Mouse (Mus musculus) spleen, postnatal 14 days (tissue): ENCODE measurements around the gene Mfrp.

Experiments used
- DNase-seq, 2 experiments: peaks; one replicate each; pipeline ENCODE4 v3.0.0; 2021 to 2022; ENCODE audit warnings: low spot score in 2 of 2

Mfrp gene

DNA sequence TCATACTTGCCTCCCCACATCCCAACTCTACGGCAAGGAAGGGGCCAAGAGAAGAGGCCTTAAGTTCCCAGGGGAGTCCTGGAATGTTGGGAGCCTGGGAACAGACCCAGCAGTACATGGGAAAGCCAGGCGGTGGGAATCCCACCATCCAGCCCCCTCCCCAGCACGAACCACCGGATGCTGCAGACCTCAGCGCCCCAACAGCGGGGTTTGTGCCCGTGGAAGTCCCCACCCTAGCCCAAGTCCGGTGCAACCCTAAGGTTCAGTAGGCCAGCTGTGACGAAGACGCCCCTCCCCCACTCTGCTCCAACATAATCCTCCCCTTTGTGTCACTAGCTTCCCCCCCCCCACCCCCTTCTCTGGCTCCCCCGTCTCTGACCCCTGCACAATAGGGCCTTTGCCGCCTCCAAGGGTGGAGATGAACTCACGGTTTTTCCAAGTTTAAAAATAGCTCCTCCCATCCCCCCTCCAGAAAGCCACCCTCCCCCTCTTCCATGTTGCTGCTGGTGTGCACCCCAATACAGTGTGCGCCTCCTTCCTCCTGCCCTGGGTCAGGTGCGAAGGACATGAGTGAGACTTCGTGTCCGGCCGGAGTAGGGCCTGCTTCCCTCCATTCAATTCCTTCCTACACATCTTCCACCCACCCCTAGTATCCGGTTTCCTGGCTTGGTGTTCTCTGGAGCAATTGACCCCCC, 29.2 kb downstream of the Mfrp start:
- DNase-seq: no peak

DNA sequence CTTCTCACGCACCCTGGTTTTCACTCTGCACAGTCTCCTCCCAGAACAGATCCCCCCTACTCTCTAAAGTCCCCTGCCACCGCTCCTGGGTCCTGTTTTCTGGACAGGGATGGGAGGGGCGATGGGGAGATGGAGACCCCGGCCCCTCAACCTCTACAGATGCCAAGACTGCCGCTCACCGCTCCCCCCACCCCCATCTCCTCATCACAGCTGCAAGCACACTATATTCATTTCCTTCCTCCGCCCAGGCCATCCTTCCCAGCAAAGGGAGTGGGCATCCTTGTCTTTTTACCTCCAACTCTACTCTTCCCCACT, 29.7 kb downstream of the Mfrp start:
- no peak for DNase-seq

DNA sequence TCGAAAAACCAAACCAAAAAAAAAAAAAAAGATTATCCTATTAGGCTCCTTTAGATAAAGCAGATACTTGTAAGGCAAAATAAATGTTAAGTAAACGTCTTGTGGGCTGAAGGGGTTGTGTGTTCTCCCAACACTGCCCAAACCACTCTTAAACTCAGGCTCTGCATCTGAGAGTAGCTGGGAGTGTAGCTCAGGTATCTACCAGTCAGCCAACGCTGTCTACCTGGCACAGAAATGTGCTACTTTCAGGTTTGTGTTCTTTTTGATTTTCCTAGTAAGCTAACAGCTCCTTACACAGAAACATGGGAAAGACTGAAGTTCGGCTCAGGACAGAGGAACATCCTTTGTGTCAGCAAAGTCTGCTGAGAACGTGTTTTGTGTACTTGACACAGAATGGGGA, 30.7 kb downstream of the Mfrp start:
- DNase-seq: no peak

DNA sequence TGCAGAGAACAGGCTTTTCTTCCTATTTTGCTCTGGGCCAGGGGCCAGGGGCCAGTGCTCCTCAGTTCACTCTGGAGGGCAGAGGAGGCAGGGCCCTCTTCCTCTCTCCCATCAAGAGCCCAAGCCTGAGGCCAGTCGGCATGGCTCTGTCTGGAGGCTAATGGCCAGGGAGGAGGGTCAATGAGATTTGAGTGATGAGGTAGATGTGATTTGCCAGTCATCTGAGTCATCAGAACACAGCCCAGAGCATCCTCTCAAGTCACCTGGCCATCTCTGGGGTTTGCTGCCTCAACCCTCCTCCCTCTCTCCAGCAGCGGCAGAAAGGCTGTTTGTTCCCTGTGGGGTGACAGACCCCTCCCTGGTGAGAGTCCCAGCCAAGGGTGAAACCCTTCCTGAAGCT, 31.8 kb downstream of the Mfrp start:
- no peak for DNase-seq

DNA sequence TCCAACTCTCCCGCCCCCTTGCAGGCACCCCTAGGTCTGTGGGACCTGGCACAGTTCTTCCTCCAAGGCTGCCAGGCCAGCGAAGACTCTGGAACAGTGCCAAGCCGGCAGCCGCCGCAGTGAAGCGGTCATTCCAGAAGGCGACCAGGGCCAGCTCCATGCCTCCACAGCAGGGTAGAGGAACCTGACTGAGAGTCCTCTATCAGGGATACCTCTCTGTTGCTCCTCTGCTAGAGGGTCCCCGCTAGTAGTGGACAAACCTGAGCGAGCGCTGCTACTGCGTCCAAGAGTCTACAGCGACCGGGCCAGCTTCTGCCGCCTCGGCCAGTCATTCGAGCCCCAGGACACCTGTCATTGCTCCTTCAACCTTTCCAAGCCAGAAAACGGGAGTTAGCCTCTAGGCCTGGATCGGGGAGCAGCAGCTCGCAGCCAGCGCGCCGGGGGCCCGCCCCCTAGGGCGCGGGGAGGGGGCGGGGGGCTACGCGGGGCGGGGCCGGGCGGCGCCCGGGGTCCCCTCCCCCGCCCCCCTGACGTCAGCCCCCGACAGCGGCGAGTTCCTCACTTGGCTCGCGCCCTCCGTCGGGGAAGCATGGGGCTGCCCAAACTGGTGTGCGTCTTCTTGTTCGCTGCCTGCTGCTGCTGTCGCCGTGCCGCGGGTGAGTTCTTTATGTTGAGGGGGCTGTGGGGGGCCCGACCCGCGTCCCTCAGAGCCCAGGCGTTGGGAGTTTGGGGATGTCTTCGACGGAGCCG, 32.7 kb downstream of the Mfrp start, which contains the start of gene Mcam:
Gene Mcam, plus strand, starts transcription at position 369 of the 750 bp plus-strand sequence.
- no peak for DNase-seq

DNA sequence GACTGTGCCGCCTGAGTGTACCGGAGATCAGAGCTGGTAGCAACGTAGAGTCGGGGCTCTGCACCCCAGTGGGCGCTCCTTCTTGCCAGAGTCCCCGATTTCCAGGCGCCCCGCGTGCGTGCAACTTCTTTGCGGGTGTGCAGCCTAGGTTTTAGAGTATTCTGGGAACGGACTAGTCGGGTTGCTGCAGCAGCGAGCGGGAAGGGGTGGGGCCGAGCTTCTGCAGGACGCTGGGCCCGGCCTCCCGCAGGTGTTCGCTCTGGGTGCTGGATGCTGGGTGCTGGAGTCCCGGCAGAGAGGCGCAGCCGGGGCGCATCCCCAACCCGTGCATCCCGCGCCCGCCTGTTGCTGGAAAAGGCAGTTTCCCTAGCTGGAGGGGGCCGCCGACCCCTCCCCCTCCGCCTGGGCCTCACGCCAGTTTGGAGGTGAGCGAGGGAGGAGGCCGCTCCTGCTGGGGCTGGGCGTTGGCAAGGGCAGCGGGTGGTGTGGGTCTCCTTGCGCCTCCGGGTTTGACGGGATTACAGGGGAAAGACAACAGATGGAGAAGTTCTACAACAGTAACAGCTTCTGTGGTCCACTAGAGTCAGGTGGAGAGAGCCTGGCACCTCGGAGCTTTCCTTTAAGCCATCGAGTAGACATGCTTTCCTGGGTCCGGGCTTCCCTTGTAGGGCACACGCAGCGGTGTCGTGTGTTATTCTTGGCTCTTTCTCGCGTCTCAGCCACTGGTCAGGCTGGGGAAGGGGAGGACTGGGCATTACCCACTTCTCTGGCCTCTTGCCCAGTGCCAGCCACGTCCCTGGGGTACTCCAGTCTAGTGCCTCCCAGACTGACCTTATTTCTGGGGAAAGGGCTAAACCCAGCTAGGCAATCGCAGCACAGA, 33.6 kb downstream of the Mfrp start:
- DNase-seq: no peak

DNA sequence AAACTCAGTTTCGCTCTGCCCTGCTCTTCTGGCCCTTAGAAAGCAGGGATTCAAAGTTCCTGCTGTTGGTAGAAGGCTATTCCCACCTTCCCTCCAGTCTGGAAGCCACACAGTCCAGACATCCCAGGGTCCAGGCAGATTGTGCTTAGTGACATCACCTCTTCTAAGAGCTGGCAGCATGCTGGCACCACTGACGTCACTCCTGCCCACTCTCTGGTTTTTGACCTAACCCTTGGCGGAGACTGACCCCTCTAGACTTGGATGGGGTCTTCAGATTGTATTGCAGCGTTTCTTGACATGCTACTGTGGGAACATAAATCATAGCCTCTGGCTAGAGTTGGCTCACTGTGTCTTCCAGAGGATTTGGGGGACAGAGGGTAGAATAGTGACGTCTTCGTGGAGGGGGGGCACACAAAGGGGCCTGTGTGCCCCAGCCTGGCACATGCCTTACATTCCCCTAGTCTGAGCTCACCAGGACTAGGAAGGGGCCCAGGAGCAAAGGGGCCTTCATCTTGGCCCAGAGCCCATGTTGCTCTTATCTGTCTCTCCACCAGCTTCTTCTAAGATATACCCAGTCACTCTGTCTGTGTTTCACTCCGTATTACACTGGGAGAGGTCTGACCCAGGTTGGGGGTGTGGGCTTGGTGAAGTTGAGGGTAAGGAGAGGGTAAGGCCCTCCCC, 34.3 kb downstream of the Mfrp start:
- no peak for DNase-seq

DNA sequence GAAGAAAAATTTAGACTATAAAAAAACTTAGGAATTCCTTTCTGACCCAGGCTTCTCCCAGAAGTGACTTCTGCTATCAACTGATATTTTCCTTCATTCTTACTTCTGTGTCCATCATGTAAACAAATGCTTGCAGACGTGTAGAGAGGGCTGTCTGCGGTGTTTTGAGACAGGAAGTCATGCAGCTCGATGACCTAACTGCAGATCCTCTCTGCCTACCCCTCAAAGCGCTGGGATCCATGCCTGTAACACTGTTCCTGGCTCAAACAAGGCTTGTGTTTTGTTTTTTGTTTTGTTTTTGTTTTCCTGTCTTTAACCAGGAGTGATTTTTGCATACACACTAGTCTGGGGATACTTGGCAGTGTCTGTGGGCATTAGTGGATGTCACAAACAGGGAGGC, 36.3 kb downstream of the Mfrp start:
- no peak for DNase-seq

DNA sequence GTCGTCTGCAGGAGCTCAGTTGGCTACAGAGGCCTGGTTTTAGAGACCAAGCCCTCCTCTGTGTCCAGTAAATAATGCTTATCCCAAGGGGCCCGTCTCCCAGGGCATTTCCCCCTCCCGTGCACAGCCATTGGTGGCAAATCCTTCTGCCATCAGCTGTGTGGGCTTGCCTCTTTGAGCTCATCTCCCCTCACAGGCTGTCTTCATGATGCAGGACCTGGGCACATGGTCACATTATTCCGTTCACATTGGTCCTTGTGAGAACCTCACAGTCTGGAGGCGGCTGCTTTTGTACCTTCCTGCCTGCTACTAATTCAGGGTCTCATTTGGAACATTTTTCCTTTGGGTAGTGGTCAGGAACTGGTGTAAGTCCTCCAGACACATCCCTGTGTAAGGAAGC, 40.4 kb downstream of the Mfrp start:
- DNase-seq: no peak

DNA sequence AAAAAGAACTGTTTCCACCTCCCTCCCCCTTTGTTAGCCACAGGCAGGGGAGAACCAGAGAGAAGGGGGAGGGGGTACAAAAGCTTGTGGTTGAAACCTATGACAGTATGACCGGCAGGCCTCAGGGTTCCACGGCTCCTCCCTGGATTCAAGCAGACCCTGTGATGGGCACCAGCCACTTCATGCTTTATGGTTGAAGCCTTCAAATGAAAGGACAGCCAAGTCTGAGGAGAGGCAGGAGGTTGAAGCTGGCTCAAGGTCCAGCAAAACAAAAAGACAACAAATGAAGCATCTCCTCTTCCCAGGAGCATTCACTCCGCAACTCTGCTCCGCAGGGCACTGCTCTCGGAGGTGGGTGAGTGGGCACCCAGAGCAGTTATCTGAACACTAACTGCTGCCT, 41.9 kb downstream of the Mfrp start:
- DNase-seq: no peak

DNA sequence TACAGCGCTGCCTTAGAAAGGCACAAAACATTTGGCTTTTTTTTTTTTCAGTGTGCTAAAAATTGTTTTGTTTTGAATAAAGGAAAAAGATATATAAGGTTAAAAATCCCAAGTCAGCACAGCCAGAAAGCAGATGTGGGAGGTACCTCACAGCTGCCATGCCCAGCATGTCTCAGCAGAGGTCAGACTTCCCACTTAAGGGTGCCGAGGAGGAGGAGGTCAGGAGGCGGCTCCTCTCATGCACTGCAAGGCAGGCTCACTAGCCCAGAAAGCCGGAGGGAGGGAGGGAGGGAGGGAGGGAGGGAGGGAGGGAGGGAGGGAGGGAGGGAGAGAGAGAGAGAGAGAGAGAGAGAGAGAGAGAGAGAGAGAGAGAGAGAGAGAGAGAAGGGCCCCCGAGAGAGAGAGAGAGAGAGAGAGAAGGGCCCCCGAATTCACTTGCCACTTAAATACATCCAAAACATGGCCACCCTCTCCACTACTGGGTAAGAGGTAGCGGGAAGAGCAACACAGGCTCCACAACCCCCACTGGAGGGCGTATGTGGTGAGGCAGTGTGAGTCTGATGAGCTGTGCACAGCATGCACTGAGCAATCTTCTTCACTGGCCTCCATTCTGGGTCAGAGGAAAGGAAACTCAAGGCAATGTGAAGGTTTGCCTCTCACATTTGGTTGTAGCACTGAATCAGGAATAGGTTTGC, 42.6 kb downstream of the Mfrp start:
- DNase-seq: no peak

DNA sequence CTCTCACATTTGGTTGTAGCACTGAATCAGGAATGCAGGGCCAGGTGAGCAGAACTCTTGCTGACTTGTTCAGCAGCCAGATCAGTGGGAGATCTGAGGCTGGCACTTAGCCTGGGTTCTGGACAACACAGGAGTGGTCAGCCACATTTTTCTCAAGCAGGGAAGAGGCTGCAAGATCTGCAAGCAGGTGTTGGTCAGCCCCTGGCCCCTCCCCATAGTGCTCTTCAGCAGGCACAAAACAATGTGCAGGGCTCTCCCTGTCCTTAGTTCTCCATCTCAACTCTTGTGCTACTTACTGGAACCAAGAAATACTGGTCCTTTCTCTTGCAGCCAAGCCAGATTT, 43.2 kb downstream of the Mfrp start:
- no peak for DNase-seq

DNA sequence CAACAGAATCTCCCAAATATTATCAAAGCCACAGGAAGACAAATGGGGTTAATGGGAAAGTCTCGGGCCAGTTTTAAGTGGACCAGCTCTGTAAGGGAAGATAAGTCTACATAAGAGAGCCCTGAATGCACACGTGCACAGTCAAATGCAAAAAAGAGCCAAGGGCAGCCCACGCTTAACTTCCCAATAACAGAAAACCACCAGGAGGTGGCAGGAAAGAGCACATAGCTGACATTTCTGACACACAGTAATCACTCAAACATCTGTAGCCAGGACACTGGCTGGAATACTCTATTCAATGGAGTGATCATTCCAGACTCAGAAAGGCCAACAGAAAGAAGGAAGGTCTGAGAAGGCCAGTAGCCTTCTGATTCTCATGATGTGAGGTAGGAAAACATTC, 45.8 kb downstream of the Mfrp start:
- DNase-seq: no peak
